Mouse (Mus musculus) kidney, postnatal 0 days (tissue): Measurements from ENCODE around the gene Sbk3. TPM values are rescaled to one million over a fixed set of nuclear protein-coding genes. Genes with fewer than 3 reads are reported as not detected.
A peak's percentile ranks its signal among the peaks of the same experiment; 100 is the strongest.

Experiments
- ATAC-seq: fragments of 200-750 bp; cut with Nextera tagmentation; replicated peaks from 2 replicates; pipeline ENCODE4 v1.8.0; 2017; ENCODE audit warnings: low read depth, moderate number of reproducible peaks, moderate TSS enrichment, moderate library complexity; ENCODE audit not compliant: low FRiP score
- DNase-seq: peaks from one replicate; pipeline ENCODE4 v3.0.0-alpha.2; 2016; ENCODE audit warnings: low spot score
- H3K27ac ChIP-seq: fragments of 300-500 bp; sonication (generic); 2 replicates; pipeline ENCODE4 v1.5.1; 2014; ENCODE audit warnings: mild to moderate bottlenecking
- H3K27me3 ChIP-seq: fragments of 300-500 bp; sonication (generic); 2 replicates; pipeline ENCODE4 v1.6.1; 2014; ENCODE audit warnings: low read length, mixed read lengths; ENCODE audit not compliant: insufficient read depth
- H3K36me3 ChIP-seq: fragments of 300-500 bp; sonication (generic); 2 replicates; pipeline ENCODE4 v1.6.1; 2014; ENCODE audit warnings: low read length, mixed read lengths; ENCODE audit not compliant: insufficient read depth
- H3K4me1 ChIP-seq: fragments of 300-500 bp; sonication (generic); replicated peaks from 2 replicates; pipeline ENCODE4 v1.6.1; 2014; ENCODE audit warnings: antibody characterized with exemption, low read length, mixed read lengths; ENCODE audit not compliant: insufficient read depth
- H3K4me2 ChIP-seq: fragments of 300-500 bp; sonication (generic); 2 replicates; pipeline ENCODE4 v1.6.1; 2014; ENCODE audit warnings: mild to moderate bottlenecking, low read length, moderate library complexity, mixed read lengths
- H3K4me3 ChIP-seq: fragments of 300-500 bp; sonication (generic); replicated peaks from 2 replicates; pipeline ENCODE4 v1.5.1; 2014; ENCODE audit warnings: low read depth, low read length
- H3K9ac ChIP-seq: fragments of 300-500 bp; sonication (generic); 2 replicates; pipeline ENCODE4 v1.6.1; 2014; ENCODE audit warnings: low read depth, low read length
- H3K9me3 ChIP-seq: fragments of 300-500 bp; sonication (generic); replicated peaks from 2 replicates; pipeline ENCODE4 v1.6.1; 2016; ENCODE audit warnings: low read length, inconsistent platforms, mixed read lengths
- CTCF ChIP-seq: IDR thresholded peaks from 2 replicates; pipeline ENCODE4 v1.5.1; 2016; ENCODE audit warnings: antibody characterized with exemption, low read depth, mild to moderate bottlenecking, moderate library complexity
- WGBS: fragments of 180-500 bp; shearing (Covaris S2); extraction: QIAGEN DNeasy Blood & Tissue Kit; methylation state at CpG from one replicate; pipeline ENCODE4 v1.1.7; 2014; 5-methylcytosine and 5-hydroxymethylcytosine counted together
- polyA plus RNA-seq: library from polyadenylated mRNA; unstranded; fragments of >200 nt; fragmentation: Nextera tagmentation; extraction: Ambion mirVana; gene quantifications from 2 replicates; pipeline ENCODE4 v1.2.1, GENCODE M21; 2015

Sbk3 gene
- polyA plus RNA-seq, 1 experiment from 2014 or later: 0.05 TPM

GRCm38 (mm10) chr7:4926849-4927248 is 44.1 kb downstream of the Sbk3 start:
- Histone ChIP-seq H3K4me1 (peaks cover 28% of the 10 kb centered on the region), H3K36me3 (no peaks in the 10 kb centered on the region), H3K4me2 (no peak overlapping the region), H3K9me3 (no peaks in the 10 kb centered on the region), H3K4me3 (no peak overlapping the region), H3K9ac (no peak overlapping the region), H3K27me3 (no peaks in the 10 kb centered on the region), H3K27ac (no peak overlapping the region)
- 70% methylated on average over 16 of the region's 16 CpGs for WGBS
- no peak for TF ChIP-seq CTCF
- DNase-seq (no peak), ATAC-seq (no peak)

- Histone ChIP-seq H3K9ac (0 out of 2 replicates have a peak within 1 kb of the TSS, but pooled peaks have one; percentile 2), H3K27me3 (no peaks in the 10 kb centered on the region), H3K4me2 (peak within 1 kb of the TSS; percentile 62; the same call in 1 of the 2 replicates), H3K36me3 (0 out of 2 replicates have a peak, but pooled peaks cover 2% of the 10 kb centered on the region), H3K4me1 (peaks cover 28% of the 10 kb centered on the region), H3K27ac (peak within 1 kb of the TSS; percentile 77), H3K9me3 (no peaks in the 10 kb centered on the region), H3K4me3 (no peak within 1 kb of the TSS)
- DNase-seq (peak; percentile 72), ATAC-seq (peak; percentile 34)
- TF ChIP-seq CTCF: no peak
- WGBS: 3% methylated on average over 6 of the region's 6 CpGs
Measured at GRCm38 (mm10) chr7:4925441-4926381, 45.3 kb downstream of the Sbk3 start, which contains the start of gene Ssc5d. Ssc5d (plus strand) TSS chr7:4925785.

- H3K27me3 ChIP-seq: no peaks in the 10 kb centered on the region
- ATAC-seq (peak; percentile 33; the same call in 1 of the 2 replicates), DNase-seq (peak; percentile 96)
- H3K9ac ChIP-seq: no peak overlapping the region
- H3K36me3 ChIP-seq: peaks cover 10% of the 10 kb centered on the region
- H3K9me3 ChIP-seq: no peaks in the 10 kb centered on the region
- peaks cover 28% of the 10 kb centered on the region for H3K4me1 ChIP-seq
- no peak overlapping the region for H3K4me3 ChIP-seq
- peak overlapping the region; percentile 77 for H3K27ac ChIP-seq
- 7% methylated on average over 3 of the region's 4 CpGs for WGBS
- H3K4me2 ChIP-seq: peak overlapping the region; percentile 62; the same call in 1 of the 2 replicates
- TF ChIP-seq CTCF: no peak
Measured at GRCm38 (mm10) chr7:4924891-4925301, 46.1 kb downstream of the Sbk3 start.

DNA sequence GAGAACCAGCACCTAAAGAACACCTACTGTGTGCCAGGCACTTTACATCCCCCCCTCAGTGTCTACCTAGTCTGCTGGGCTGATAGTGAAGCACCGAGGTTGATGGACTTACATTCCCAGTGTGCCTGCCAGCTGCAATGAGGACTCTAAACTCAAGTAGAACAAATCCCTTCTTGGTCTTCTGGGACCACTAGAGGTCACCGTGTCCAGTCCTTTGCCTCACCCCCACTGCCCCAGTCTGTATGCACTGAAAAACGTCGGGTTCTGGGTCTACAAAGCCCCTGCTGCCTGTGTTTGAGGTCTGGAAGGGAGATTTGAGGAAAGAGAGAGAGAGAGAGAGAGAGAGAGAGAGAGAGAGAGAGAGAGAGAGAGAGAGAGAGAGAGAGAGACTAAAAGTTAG is 46.5 kb downstream of the Sbk3 start:
- ATAC-seq: no peak
- H3K4me2 ChIP-seq: peak overlapping the region; percentile 62
- peak; percentile 15; the same call in 1 of the 2 replicates for TF ChIP-seq CTCF
- peaks cover 28% of the 10 kb centered on the region for H3K4me1 ChIP-seq
- H3K4me3 ChIP-seq: 0 out of 2 replicates have a peak overlapping the region, but pooled peaks have one; percentile 21
- DNase-seq: no peak
- peak overlapping the region; percentile 77 for H3K27ac ChIP-seq
- H3K9ac ChIP-seq: no peak overlapping the region
- H3K36me3 ChIP-seq: peaks cover 14% of the 10 kb centered on the region
- WGBS: 1% methylated on average over 4 of the region's 4 CpGs
- H3K27me3 ChIP-seq: no peaks in the 10 kb centered on the region
- H3K9me3 ChIP-seq: no peaks in the 10 kb centered on the region

GRCm38 (mm10) chr7:4923586-4924364 is 47.2 kb downstream of the Sbk3 start:
- H3K4me1 ChIP-seq: peaks cover 28% of the 10 kb centered on the region
- peak overlapping the region; percentile 77 for H3K27ac ChIP-seq
- H3K4me2 ChIP-seq: peak overlapping the region; percentile 62
- peak overlapping the region; percentile 50; the same call in 1 of the 2 replicates for H3K9ac ChIP-seq
- no peaks in the 10 kb centered on the region for H3K9me3 ChIP-seq
- TF ChIP-seq CTCF: peak; percentile 61
- peaks cover 19% of the 10 kb centered on the region for H3K36me3 ChIP-seq
- peak; percentile 59 for DNase-seq
- WGBS: 5% methylated on average over 37 of the region's 37 CpGs
- H3K4me3 ChIP-seq: peak overlapping the region; percentile 21
- H3K27me3 ChIP-seq: no peaks in the 10 kb centered on the region
- no peak for ATAC-seq
